Mouse (Mus musculus): ENCODE data around the gene Olfr186. TPM values are rescaled to one million over a fixed set of nuclear protein-coding genes. Genes with fewer than 3 reads are reported as not detected.
"Not testable (repeated sequence)": the region's sequence is repeated elsewhere in the genome, so short reads cannot be mapped to it uniquely, and the experiment has no call there.

Gene Olfr186
- not detected in 2 replicates for polyA plus RNA-seq (2015; fragmentation: Nextera tagmentation; extraction: Ambion mirVana)

- Histone ChIP-seq H3K27me3 (no peaks in the 10 kb centered on the region), H3K4me3 (replicated peaks) (no peak within 1 kb of the TSS), H3K4me2 (no peak within 1 kb of the TSS), H3K27ac (no peak within 1 kb of the TSS), H3K9me3 (replicated peaks) (no peaks in the 10 kb centered on the region), H3K36me3 (no peaks in the 10 kb centered on the region), H3K4me1 (no peaks in the 10 kb centered on the region), H3K9ac (no peak within 1 kb of the TSS)
- no peak for ATAC-seq (replicated peaks; ENCODE audit: low FRiP score)
- WGBS, result 94% methylated on average over 4 of the region's 4 CpGs
These were observed at the start of gene Olfr186 for GRCm38 (mm10) chr16:59030191-59030590. Gene Olfr186, minus strand, starts transcription at chr16:59030291.

GRCm38 (mm10) chr16:59077905-59078304, 47.8 kb upstream of the Olfr186 start, which contains the start of gene Olfr190:
Gene Olfr190, minus strand, starts transcription at chr16:59078005.
- H3K9me3 ChIP-seq (replicated peaks), result no peaks in the 10 kb centered on the region
- no peak within 1 kb of the TSS for H3K27ac ChIP-seq
- no peak within 1 kb of the TSS for H3K4me3 ChIP-seq (replicated peaks)
- ATAC-seq (replicated peaks; ENCODE audit: low FRiP score), result no peak
- H3K9ac ChIP-seq, result no peak within 1 kb of the TSS
- no peaks in the 10 kb centered on the region for H3K27me3 ChIP-seq
- H3K36me3 ChIP-seq, result no peaks in the 10 kb centered on the region
- no peaks in the 10 kb centered on the region for H3K4me1 ChIP-seq
- no peak within 1 kb of the TSS for H3K4me2 ChIP-seq
- WGBS, result 82% methylated on average over 5 of the region's 5 CpGs

DNA sequence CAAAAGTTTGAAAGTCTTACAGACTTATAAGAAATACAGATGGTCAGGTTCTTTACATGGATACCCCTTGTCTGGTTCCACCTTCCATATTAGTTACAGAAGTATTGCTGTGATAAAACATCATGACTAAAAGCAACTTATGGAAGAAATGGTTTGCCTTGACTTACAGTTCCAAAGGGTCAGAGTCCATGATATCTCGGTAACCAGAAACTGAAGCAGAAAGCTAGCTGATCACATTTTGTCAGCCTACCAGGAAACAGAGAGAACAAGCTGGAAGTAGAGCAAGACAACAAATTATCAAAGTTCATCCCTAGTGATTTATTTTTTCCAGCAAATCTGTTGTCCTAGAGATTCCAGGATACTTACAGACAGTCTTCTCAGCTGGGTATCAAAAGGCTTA, 43.4 kb upstream of the Olfr186 start:
- no peaks in the 10 kb centered on the region for H3K9me3 ChIP-seq (replicated peaks)
- no peak overlapping the region for H3K27ac ChIP-seq
- no peaks in the 10 kb centered on the region for H3K4me1 ChIP-seq
- H3K9ac ChIP-seq, result no peak overlapping the region
- H3K27me3 ChIP-seq, result no peaks in the 10 kb centered on the region
- no peak overlapping the region for H3K4me3 ChIP-seq (replicated peaks)
- H3K36me3 ChIP-seq, result no peaks in the 10 kb centered on the region
- H3K4me2 ChIP-seq, result no peak overlapping the region
- 79% methylated on average over 1 of the region's 1 CpGs for WGBS
- ATAC-seq (replicated peaks; ENCODE audit: low FRiP score), result no peak

GRCm38 (mm10) chr16:59071755-59072154, 41.7 kb upstream of the Olfr186 start:
- no peak overlapping the region for H3K9ac ChIP-seq
- H3K36me3 ChIP-seq, result no peaks in the 10 kb centered on the region
- H3K27me3 ChIP-seq, result no peaks in the 10 kb centered on the region
- H3K27ac ChIP-seq, result no peak overlapping the region
- no peaks in the 10 kb centered on the region for H3K4me1 ChIP-seq
- H3K4me3 ChIP-seq (replicated peaks), result no peak overlapping the region
- no peak overlapping the region for H3K4me2 ChIP-seq
- no peaks in the 10 kb centered on the region for H3K9me3 ChIP-seq (replicated peaks)
- no peak for ATAC-seq (replicated peaks; ENCODE audit: low FRiP score)

- 68% methylated on average over 3 of the region's 3 CpGs for WGBS
- H3K27ac ChIP-seq, result not testable (repeated sequence)
These were observed 32.3 kb upstream of the Olfr186 start for GRCm38 (mm10) chr16:59062411-59062810.

DNA sequence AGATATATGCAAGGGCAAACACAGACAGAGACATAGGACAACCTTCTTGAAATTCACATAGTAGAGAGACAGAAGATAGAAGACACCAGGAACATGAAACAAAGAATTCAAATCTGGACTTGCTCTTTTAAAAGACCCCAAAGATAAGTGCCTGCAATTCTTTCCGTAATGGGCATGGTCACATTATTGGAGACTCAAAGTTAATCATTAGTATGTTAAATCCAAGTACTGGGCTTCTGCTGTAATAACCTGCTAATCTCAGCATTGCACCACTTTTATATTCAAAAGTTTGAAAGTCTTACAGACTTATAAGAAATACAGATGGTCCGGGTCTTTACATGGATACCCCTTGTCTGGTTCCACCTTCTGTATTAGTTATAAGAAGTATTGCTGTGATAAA, 19.2 kb upstream of the Olfr186 start:
- not testable (repeated sequence) for H3K4me2 ChIP-seq; H3K4me3 ChIP-seq (replicated peaks); H3K27me3 ChIP-seq; H3K9ac ChIP-seq; H3K9me3 ChIP-seq (replicated peaks); ATAC-seq (replicated peaks; ENCODE audit: low FRiP score); H3K27ac ChIP-seq; H3K4me1 ChIP-seq; H3K36me3 ChIP-seq
- WGBS, result 90% methylated on average over 2 of the region's 2 CpGs

More at GRCm38 (mm10) chr16:59062411-59062810, 32.3 kb upstream of the Olfr186 start:
- ATAC-seq (replicated peaks; ENCODE audit: low FRiP score); H3K27me3 ChIP-seq; H3K4me3 ChIP-seq (replicated peaks); H3K36me3 ChIP-seq; H3K4me2 ChIP-seq; H3K4me1 ChIP-seq; H3K9ac ChIP-seq; H3K9me3 ChIP-seq (replicated peaks): not testable (repeated sequence)

DNA sequence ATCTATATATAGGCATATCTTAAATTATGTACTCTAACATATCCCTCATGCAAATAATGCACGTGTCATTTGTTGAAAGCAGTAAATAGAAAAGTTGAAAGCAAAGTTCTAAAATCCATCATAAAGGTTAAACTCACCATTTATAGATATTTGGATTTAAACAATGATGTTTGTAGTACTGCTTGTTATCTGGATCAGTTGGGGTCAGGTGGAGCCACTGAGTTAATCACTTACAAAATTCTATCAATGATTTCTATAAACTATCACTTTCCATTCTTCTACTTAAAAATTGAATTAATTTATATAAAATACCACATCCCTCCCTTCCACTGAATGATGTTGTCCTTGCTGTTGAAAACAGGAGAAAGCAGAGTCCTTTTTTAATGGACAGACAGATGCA, 18.8 kb upstream of the Olfr186 start:
- ATAC-seq (replicated peaks; ENCODE audit: low FRiP score), result no peak
- WGBS, result 83% methylated on average over 1 of the region's 1 CpGs
- Histone ChIP-seq H3K27me3 (no peaks in the 10 kb centered on the region), H3K4me3 (replicated peaks) (no peak overlapping the region), H3K27ac (no peak overlapping the region), H3K9ac (no peak overlapping the region), H3K9me3 (replicated peaks) (no peaks in the 10 kb centered on the region), H3K4me2 (no peak overlapping the region), H3K36me3 (no peaks in the 10 kb centered on the region), H3K4me1 (no peaks in the 10 kb centered on the region)

DNA sequence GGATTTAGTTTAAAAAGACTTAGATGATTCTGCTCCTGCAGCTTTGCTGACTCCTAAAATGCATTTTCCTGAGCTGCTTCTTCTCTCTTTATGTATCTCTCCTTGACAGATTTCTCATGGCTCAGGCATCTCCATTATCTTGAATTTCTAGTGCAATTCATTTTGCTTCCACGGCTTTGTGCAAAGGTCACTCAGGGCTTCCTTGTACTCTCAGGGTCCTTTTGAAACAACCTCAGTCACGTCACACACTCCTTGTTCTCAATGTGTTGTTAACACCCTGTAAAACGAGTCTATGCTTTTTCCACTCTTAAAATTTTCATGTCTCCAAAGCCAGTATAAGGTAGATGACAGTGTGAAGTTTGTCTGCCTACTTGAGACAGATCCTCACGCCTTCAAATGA, 17.5 kb upstream of the Olfr186 start:
- Histone ChIP-seq H3K4me1 (no peaks in the 10 kb centered on the region), H3K36me3 (no peaks in the 10 kb centered on the region), H3K9ac (no peak overlapping the region), H3K9me3 (replicated peaks) (no peaks in the 10 kb centered on the region), H3K4me2 (no peak overlapping the region), H3K27ac (no peak overlapping the region), H3K27me3 (no peaks in the 10 kb centered on the region), H3K4me3 (replicated peaks) (no peak overlapping the region)
- no peak for ATAC-seq (replicated peaks; ENCODE audit: low FRiP score)
- 60% methylated on average over 4 of the region's 4 CpGs for WGBS

GRCm38 (mm10) chr16:59045835-59046234, 15.7 kb upstream of the Olfr186 start:
- H3K9me3 ChIP-seq (replicated peaks), result no peaks in the 10 kb centered on the region
- 82% methylated on average over 3 of the region's 3 CpGs for WGBS

DNA sequence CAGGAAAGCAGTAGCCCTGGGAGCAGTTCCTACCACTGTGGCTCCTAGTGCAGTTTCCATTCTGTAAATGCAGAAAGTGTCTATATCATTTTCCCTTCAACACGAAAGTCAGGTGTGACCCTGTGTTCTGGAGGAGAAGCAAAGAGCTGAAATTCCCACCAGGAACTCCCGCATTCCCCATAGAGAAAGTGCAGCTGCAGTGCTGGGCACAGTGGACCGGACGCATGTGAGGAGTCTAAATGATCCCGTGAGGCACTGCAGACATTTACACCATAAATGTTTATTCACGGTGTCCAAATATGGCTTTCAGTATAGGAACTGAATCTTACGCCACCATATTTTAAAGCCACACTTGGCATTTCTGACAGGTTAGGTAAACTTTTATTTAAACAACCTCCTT, 9.6 kb upstream of the Olfr186 start, which contains the start of gene Olfr187:
TSS of gene Olfr187 (minus strand) at position 58 of the 400 bp plus-strand sequence.
- Histone ChIP-seq H3K4me2 (no peak within 1 kb of the TSS), H3K9me3 (replicated peaks) (no peaks in the 10 kb centered on the region), H3K4me1 (no peaks in the 10 kb centered on the region), H3K27me3 (no peaks in the 10 kb centered on the region), H3K9ac (no peak within 1 kb of the TSS), H3K4me3 (replicated peaks) (no peak within 1 kb of the TSS), H3K27ac (no peak within 1 kb of the TSS), H3K36me3 (no peaks in the 10 kb centered on the region)
- 75% methylated on average over 7 of the region's 7 CpGs for whole genome bisulfite sequencing
- ATAC-seq (replicated peaks; ENCODE audit: low FRiP score), result no peak

More at GRCm38 (mm10) chr16:59045835-59046234, 15.7 kb upstream of the Olfr186 start:
- Histone ChIP-seq H3K4me2 (no peak overlapping the region), H3K36me3 (no peaks in the 10 kb centered on the region), H3K4me3 (replicated peaks) (no peak overlapping the region), H3K27ac (no peak overlapping the region), H3K27me3 (no peaks in the 10 kb centered on the region), H3K9ac (no peak overlapping the region), H3K4me1 (no peaks in the 10 kb centered on the region)
- no peak for ATAC-seq (replicated peaks; ENCODE audit: low FRiP score)

- H3K9me3 ChIP-seq (replicated peaks), result no peaks in the 10 kb centered on the region
- H3K4me1 ChIP-seq, result no peaks in the 10 kb centered on the region
- H3K27ac ChIP-seq, result no peak overlapping the region
- WGBS, result 70% methylated on average over 2 of the region's 2 CpGs
- H3K36me3 ChIP-seq, result no peaks in the 10 kb centered on the region
- no peak overlapping the region for H3K9ac ChIP-seq
- no peak for ATAC-seq (replicated peaks; ENCODE audit: low FRiP score)
- H3K4me2 ChIP-seq, result no peak overlapping the region
- H3K27me3 ChIP-seq, result no peaks in the 10 kb centered on the region
- no peak overlapping the region for H3K4me3 ChIP-seq (replicated peaks)
These were observed 16.6 kb downstream of the Olfr186 start for GRCm38 (mm10) chr16:59013357-59014018.

DNA sequence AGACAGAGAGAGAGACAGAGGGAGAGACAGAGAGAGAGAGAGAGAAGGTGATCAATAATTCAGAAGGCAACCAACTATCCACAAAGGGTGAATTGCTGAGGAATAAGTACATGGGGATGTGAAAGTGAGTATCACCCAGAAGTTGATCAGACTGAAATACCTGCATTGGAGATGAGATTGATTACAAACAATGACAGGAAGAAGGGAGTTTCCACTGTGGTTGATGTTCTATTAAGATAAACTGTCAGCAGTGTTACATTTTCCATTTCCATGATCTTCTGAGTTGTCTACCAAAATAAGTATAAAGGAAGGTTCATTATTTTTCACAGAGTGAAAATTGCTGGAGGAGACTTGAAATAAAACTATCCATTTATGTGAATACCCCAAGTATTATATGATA, 22.9 kb downstream of the Olfr186 start:
- no peaks in the 10 kb centered on the region for H3K9me3 ChIP-seq (replicated peaks)
- ATAC-seq (replicated peaks; ENCODE audit: low FRiP score), result no peak
- no peaks in the 10 kb centered on the region for H3K4me1 ChIP-seq
- no peak overlapping the region for H3K9ac ChIP-seq
- H3K36me3 ChIP-seq, result no peaks in the 10 kb centered on the region
- H3K27me3 ChIP-seq, result no peaks in the 10 kb centered on the region
- no peak overlapping the region for H3K4me3 ChIP-seq (replicated peaks)
- H3K4me2 ChIP-seq, result no peak overlapping the region
- no peak overlapping the region for H3K27ac ChIP-seq

DNA sequence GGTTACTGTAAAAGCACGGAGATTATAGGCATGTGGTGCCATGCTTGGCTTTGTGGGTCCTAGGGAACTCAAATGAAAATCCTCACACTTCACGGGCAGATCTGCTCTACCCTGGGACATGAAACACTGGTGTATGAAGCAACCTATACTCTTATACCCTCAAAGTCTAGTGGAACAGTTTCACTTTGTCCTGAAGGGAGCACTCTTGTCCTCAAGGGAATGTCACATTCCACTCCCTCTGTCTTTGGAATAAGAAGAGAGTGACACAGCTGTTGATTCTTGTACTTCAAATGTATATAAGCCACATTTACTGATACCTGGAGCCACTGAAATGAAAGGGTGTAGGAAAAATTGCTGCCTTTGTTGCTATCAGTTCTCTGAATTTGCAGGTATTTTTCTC, 35.0 kb downstream of the Olfr186 start, which contains the start of gene Olfr183:
TSS of gene Olfr183 (plus strand) at position 301 of the 400 bp plus-strand sequence.
- Histone ChIP-seq H3K27ac (no peak within 1 kb of the TSS), H3K4me3 (replicated peaks) (no peak within 1 kb of the TSS), H3K9me3 (replicated peaks) (no peaks in the 10 kb centered on the region), H3K4me2 (no peak within 1 kb of the TSS), H3K9ac (no peak within 1 kb of the TSS), H3K4me1 (no peaks in the 10 kb centered on the region), H3K36me3 (no peaks in the 10 kb centered on the region), H3K27me3 (no peaks in the 10 kb centered on the region)
- WGBS, result 80% methylated on average over 2 of the region's 2 CpGs
- ATAC-seq (replicated peaks; ENCODE audit: low FRiP score), result no peak

All from kidney, embryonic 15.5 days (tissue).